Mouse (Mus musculus): ENCODE results near the gene Smoc2.

Smoc2 gene

GRCm38 (mm10) chr17:14414511-14414910, 135.2 kb downstream of the Smoc2 start:
- DNase-seq: no peak

GRCm38 (mm10) chr17:14420460-14421046, 141.2 kb downstream of the Smoc2 start:
- DNase-seq: no peak

- no peak for DNase-seq
Measured at GRCm38 (mm10) chr17:14426481-14426880, 147.2 kb downstream of the Smoc2 start.

GRCm38 (mm10) chr17:14434717-14435116, 155.4 kb downstream of the Smoc2 start:
- DNase-seq: peak in 1 of 2 experiments; percentile 16

GRCm38 (mm10) chr17:14445611-14446010, 166.3 kb downstream of the Smoc2 start:
- no peak for DNase-seq

GRCm38 (mm10) chr17:14447275-14447674, 168.0 kb downstream of the Smoc2 start:
- no peak for DNase-seq
